Mouse (Mus musculus): ENCODE measurements around the gene Anp32e.
A peak's percentile ranks its signal among the peaks of the same experiment; 100 is the strongest.
"Not testable (repeated sequence)": the region's sequence is repeated elsewhere in the genome, so short reads cannot be mapped to it uniquely, and the experiment has no call there.

Gene Anp32e

GRCm38 (mm10) chr3:95928658-95929503, at the start of gene Anp32e:
Gene Anp32e, plus strand, starts transcription at chr3:95929246.
- DNase-seq: peak; percentile 98

- peak; percentile 92 for DNase-seq
These were observed 46.8 kb upstream of the Anp32e start, which contains the start of gene Ciart for GRCm38 (mm10) chr3:95881979-95882815. Gene Ciart, minus strand, starts transcription at chr3:95882251.

GRCm38 (mm10) chr3:95882816-95883425, 46.1 kb upstream of the Anp32e start:
- peak; percentile 86 for DNase-seq

- no peak for DNase-seq
These were observed 44.6 kb upstream of the Anp32e start for GRCm38 (mm10) chr3:95884400-95884799.

GRCm38 (mm10) chr3:95887596-95887995, 41.5 kb upstream of the Anp32e start:
- DNase-seq: no peak

GRCm38 (mm10) chr3:95889664-95890063, 39.4 kb upstream of the Anp32e start:
- no peak for DNase-seq

- peak; percentile 29 for DNase-seq
These were observed 37.6 kb upstream of the Anp32e start, which contains the start of gene BC028528 for GRCm38 (mm10) chr3:95891211-95892065. Gene BC028528, minus strand, starts transcription at chr3:95892005.

GRCm38 (mm10) chr3:95892066-95893052, 36.7 kb upstream of the Anp32e start:
- peak; percentile 21 for DNase-seq

GRCm38 (mm10) chr3:95893126-95893525, 35.9 kb upstream of the Anp32e start:
- DNase-seq: peak; percentile 43

GRCm38 (mm10) chr3:95893606-95894316, 35.3 kb upstream of the Anp32e start, which contains the start of gene Aph1a:
Gene Aph1a, plus strand, starts transcription at chr3:95893969.
- peak; percentile 96 for DNase-seq

GRCm38 (mm10) chr3:95894317-95895160, 34.5 kb upstream of the Anp32e start:
- peak; percentile 36 for DNase-seq

- not testable (repeated sequence) for DNase-seq
These were observed 33.5 kb upstream of the Anp32e start for GRCm38 (mm10) chr3:95895501-95895900.

- DNase-seq: no peak
These were observed 29.1 kb upstream of the Anp32e start for GRCm38 (mm10) chr3:95899800-95900524.

GRCm38 (mm10) chr3:95901616-95902372, 27.3 kb upstream of the Anp32e start:
- no peak for DNase-seq

GRCm38 (mm10) chr3:95902373-95902625, 26.7 kb upstream of the Anp32e start:
- no peak for DNase-seq

GRCm38 (mm10) chr3:95902643-95903042, 26.4 kb upstream of the Anp32e start:
- DNase-seq: no peak

- no peak for DNase-seq
These were observed 25.1 kb upstream of the Anp32e start for GRCm38 (mm10) chr3:95903753-95904502.
